Mouse (Mus musculus): ENCODE measurements around the gene Pqlc2. TPM values are rescaled to one million over a fixed set of nuclear protein-coding genes. Genes with fewer than 3 reads are reported as not detected.

Gene Pqlc2
- polyA plus RNA-seq, 1 experiment from 2014 or later = 16.3 TPM

GRCm38 (mm10) chr4:139252051-139252760, 58.3 kb downstream of the Pqlc2 start:
- peak; percentile 74 for DNase-seq (ENCODE audit: low spot score)
- Histone ChIP-seq H3K4me3 (no peak overlapping the region), H3K27ac (peak overlapping the region; percentile 77), H3K4me1 (replicated peaks) (peaks cover 49% of the 10 kb centered on the region), H3K27me3 (ENCODE audit: insufficient read depth, poor library complexity, severe bottlenecking) (no peaks in the 10 kb centered on the region), H3K36me3 (peaks cover 29% of the 10 kb centered on the region), H3K9me3 (no peaks in the 10 kb centered on the region)
- WGBS = 57% methylated on average over 22 of the region's 22 CpGs

- DNase-seq (ENCODE audit: low spot score) = no peak
- H3K4me1 ChIP-seq (replicated peaks) = peaks cover 62% of the 10 kb centered on the region
- no peaks in the 10 kb centered on the region for H3K9me3 ChIP-seq
- H3K36me3 ChIP-seq = peaks cover 22% of the 10 kb centered on the region; the same call in 1 of the 2 replicates
- 84% methylated on average over 8 of the region's 8 CpGs for WGBS
- H3K27ac ChIP-seq = 0 out of 2 replicates have a peak overlapping the region, but pooled peaks have one; percentile 77
- H3K4me3 ChIP-seq = no peak overlapping the region
- H3K27me3 ChIP-seq (ENCODE audit: insufficient read depth, poor library complexity, severe bottlenecking) = no peaks in the 10 kb centered on the region
These were observed 59.6 kb downstream of the Pqlc2 start for GRCm38 (mm10) chr4:139250886-139251285.

DNA sequence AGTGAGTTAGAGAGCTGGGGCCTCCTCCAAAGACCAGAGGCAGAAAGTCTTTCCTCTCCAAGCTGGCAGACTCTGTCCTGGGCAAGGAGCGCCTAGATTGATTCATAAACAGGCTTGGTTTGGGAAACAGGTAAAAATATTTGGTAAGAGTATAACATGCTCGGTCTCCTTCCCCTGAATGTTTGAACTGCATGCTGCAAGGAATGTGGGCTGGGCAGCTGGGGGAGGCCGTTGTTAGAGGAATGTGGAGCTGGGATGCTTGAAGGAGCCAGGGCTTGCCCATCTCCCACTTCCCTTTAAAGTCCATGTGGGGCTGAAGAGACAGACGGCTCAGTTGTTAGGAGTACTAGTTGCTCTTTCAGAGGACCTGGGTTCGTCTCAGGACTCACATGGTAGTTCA, 60.5 kb downstream of the Pqlc2 start:
- H3K4me1 ChIP-seq (replicated peaks) = peaks cover 70% of the 10 kb centered on the region
- WGBS = 67% methylated on average over 5 of the region's 5 CpGs
- H3K36me3 ChIP-seq = peaks cover 18% of the 10 kb centered on the region; the same call in 1 of the 2 replicates
- no peak for DNase-seq (ENCODE audit: low spot score)
- no peaks in the 10 kb centered on the region for H3K9me3 ChIP-seq
- no peak overlapping the region for H3K27ac ChIP-seq
- H3K4me3 ChIP-seq = no peak overlapping the region
- H3K27me3 ChIP-seq (ENCODE audit: insufficient read depth, poor library complexity, severe bottlenecking) = no peaks in the 10 kb centered on the region

- Histone ChIP-seq H3K27me3 (ENCODE audit: insufficient read depth, poor library complexity, severe bottlenecking) (no peaks in the 10 kb centered on the region), H3K4me3 (no peak overlapping the region), H3K4me1 (replicated peaks) (peaks cover 83% of the 10 kb centered on the region), H3K27ac (peak overlapping the region; percentile 67), H3K9me3 (no peaks in the 10 kb centered on the region), H3K36me3 (peaks cover 15% of the 10 kb centered on the region; the same call in 1 of the 2 replicates)
- no peak for DNase-seq (ENCODE audit: low spot score)
- WGBS = 81% methylated on average over 5 of the region's 5 CpGs
These were observed 61.8 kb downstream of the Pqlc2 start for GRCm38 (mm10) chr4:139248736-139249135.

GRCm38 (mm10) chr4:139247966-139248365, 62.5 kb downstream of the Pqlc2 start:
- Histone ChIP-seq H3K27ac (0 out of 2 replicates have a peak overlapping the region, but pooled peaks have one; percentile 12), H3K27me3 (ENCODE audit: insufficient read depth, poor library complexity, severe bottlenecking) (no peaks in the 10 kb centered on the region), H3K9me3 (no peaks in the 10 kb centered on the region), H3K4me3 (no peak overlapping the region), H3K4me1 (replicated peaks) (peaks cover 83% of the 10 kb centered on the region), H3K36me3 (peaks cover 20% of the 10 kb centered on the region; the same call in 1 of the 2 replicates)
- DNase-seq (ENCODE audit: low spot score) = no peak
- WGBS = 74% methylated on average over 7 of the region's 7 CpGs

DNA sequence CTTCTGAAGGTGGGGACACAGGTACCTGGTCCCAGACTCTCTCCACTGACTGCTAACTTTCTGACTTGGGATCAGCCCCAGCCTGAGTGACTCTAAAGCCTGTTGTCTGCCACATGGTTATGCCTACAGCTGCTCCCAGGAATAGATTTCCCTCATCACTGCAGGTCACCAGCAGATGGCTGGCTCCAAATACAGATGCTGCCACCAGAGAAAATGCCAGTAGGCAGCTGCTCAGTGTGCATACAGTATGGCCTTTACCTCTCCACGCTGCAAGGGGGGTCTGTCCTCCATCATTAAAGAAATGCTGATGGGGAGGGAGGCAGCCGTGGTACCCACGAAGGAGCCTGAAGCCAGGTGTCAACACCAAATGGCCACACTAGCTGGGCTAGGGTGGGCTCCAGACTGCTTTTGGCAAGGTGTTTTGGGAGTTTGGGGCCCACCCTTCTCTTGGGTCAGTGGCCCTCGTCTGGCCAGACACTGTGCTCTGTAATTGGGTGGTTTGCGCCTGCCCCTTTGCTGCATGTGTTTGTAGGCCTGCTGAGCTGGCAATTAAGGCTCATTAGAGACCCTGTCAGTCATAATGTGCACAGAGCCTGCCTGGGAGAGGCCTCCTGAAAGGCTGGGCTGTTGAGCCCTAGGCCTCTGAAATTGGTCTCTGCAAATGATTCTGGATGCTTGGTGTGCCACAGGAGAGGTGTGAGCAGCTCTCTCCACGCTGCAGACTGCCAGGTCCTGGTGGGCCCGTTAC, 64.2 kb downstream of the Pqlc2 start:
- Histone ChIP-seq H3K27me3 (ENCODE audit: insufficient read depth, poor library complexity, severe bottlenecking) (no peaks in the 10 kb centered on the region), H3K4me1 (replicated peaks) (peaks cover 87% of the 10 kb centered on the region), H3K27ac (peak overlapping the region; percentile 46), H3K9me3 (no peaks in the 10 kb centered on the region), H3K4me3 (no peak overlapping the region), H3K36me3 (peaks cover 33% of the 10 kb centered on the region; the same call in 1 of the 2 replicates)
- peak; percentile 30 for DNase-seq (ENCODE audit: low spot score)
- WGBS = 62% methylated on average over 7 of the region's 7 CpGs

- H3K27ac ChIP-seq = 0 out of 2 replicates have a peak overlapping the region, but pooled peaks have one; percentile 46
- DNase-seq (ENCODE audit: low spot score) = no peak
- H3K9me3 ChIP-seq = no peaks in the 10 kb centered on the region
- peaks cover 40% of the 10 kb centered on the region for H3K36me3 ChIP-seq
- H3K4me3 ChIP-seq = no peak overlapping the region
- 81% methylated on average over 2 of the region's 2 CpGs for WGBS
- H3K27me3 ChIP-seq (ENCODE audit: insufficient read depth, poor library complexity, severe bottlenecking) = no peaks in the 10 kb centered on the region
- H3K4me1 ChIP-seq (replicated peaks) = peaks cover 80% of the 10 kb centered on the region
These were observed 65.0 kb downstream of the Pqlc2 start for GRCm38 (mm10) chr4:139245534-139245933.

DNA sequence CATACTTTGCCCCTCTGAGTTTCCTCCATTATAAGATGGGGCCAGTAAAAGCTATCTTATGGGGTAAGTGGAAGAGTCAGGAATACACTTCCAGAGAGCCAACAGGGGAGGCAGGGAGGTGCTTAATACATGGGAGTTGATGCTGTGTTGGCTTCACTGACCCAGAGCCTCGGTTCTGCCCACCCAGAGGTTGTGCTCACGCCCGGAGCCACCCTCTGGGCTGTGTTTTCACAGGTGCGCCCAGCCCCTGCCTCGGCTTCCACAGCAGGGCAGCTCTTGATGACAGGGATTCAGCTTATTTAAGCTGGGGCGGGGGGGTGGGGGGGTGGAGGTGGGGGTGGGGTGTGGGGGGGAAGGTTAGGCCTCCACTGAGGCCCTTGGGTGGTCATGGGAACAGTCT, 65.7 kb downstream of the Pqlc2 start:
- peaks cover 48% of the 10 kb centered on the region for H3K36me3 ChIP-seq
- DNase-seq (ENCODE audit: low spot score) = no peak
- H3K27me3 ChIP-seq (ENCODE audit: insufficient read depth, poor library complexity, severe bottlenecking) = no peaks in the 10 kb centered on the region
- H3K9me3 ChIP-seq = no peaks in the 10 kb centered on the region
- H3K4me3 ChIP-seq = no peak overlapping the region
- H3K4me1 ChIP-seq (replicated peaks) = peaks cover 77% of the 10 kb centered on the region
- H3K27ac ChIP-seq = no peak overlapping the region
- 80% methylated on average over 6 of the region's 6 CpGs for WGBS

- no peak overlapping the region for H3K4me3 ChIP-seq
- peaks cover 71% of the 10 kb centered on the region for H3K4me1 ChIP-seq (replicated peaks)
- no peaks in the 10 kb centered on the region for H3K9me3 ChIP-seq
- no peak overlapping the region for H3K27ac ChIP-seq
- no peak for DNase-seq (ENCODE audit: low spot score)
- H3K36me3 ChIP-seq = peaks cover 54% of the 10 kb centered on the region
- no peaks in the 10 kb centered on the region for H3K27me3 ChIP-seq (ENCODE audit: insufficient read depth, poor library complexity, severe bottlenecking)
- WGBS = 77% methylated on average over 3 of the region's 3 CpGs
These were observed 66.3 kb downstream of the Pqlc2 start for GRCm38 (mm10) chr4:139244176-139244575.

Other genes starting within 250 kb of the Pqlc2 start
- gene Htr6, start 235.1 kb downstream of the Pqlc2 start, polyA plus RNA-seq (2016; fragmentation: Nextera tagmentation; extraction: Ambion mirVana) = 0.08 TPM in 1 of 2 replicates, not detected in the other
- gene Nbl1, start 217.7 kb downstream of the Pqlc2 start, polyA plus RNA-seq (2016; fragmentation: Nextera tagmentation; extraction: Ambion mirVana) = 12.3 and 17.2 TPM in 2 replicates
- 377 and 428 TPM in 2 replicates for gene Minos1, start 179.6 kb downstream of the Pqlc2 start, polyA plus RNA-seq (2016; fragmentation: Nextera tagmentation; extraction: Ambion mirVana)
- gene Capzb, start 117.8 kb downstream of the Pqlc2 start, polyA plus RNA-seq (2016; fragmentation: Nextera tagmentation; extraction: Ambion mirVana) = 331 and 370 TPM in 2 replicates
- gene Akr7a5, start within 50 bp of the Pqlc2 start, polyA plus RNA-seq (2016; fragmentation: Nextera tagmentation; extraction: Ambion mirVana) = 104 and 105 TPM in 2 replicates
- gene Mrto4, start 41.9 kb upstream of the Pqlc2 start, polyA plus RNA-seq (2016; fragmentation: Nextera tagmentation; extraction: Ambion mirVana) = 148 and 158 TPM in 2 replicates
- gene Emc1, start 41.9 kb upstream of the Pqlc2 start, polyA plus RNA-seq (2016; fragmentation: Nextera tagmentation; extraction: Ambion mirVana) = 34.9 and 38.3 TPM in 2 replicates
- 60.7 and 64.3 TPM in 2 replicates for gene Ubr4, start 41.9 kb upstream of the Pqlc2 start, polyA plus RNA-seq (2016; fragmentation: Nextera tagmentation; extraction: Ambion mirVana)
- 3.6 and 4.6 TPM in 2 replicates for gene Iffo2, start 219.8 kb upstream of the Pqlc2 start, polyA plus RNA-seq (2016; fragmentation: Nextera tagmentation; extraction: Ambion mirVana)